Mouse (Mus musculus) C2C12 (cell line): ENCODE data around the gene Mrpl16.

Experiments used
- CTCF ChIP-seq: IDR thresholded peaks from one replicate; pipeline ENCODE4 v1.5.1; 2011; ENCODE audit not compliant: control insufficient read depth, insufficient read depth, insufficient read length
- FOSL1 ChIP-seq: IDR thresholded peaks from one replicate; pipeline ENCODE4 v1.8.0; 2011; ENCODE audit warnings: mild to moderate bottlenecking, low read length; ENCODE audit not compliant: poor library complexity, insufficient read depth, severe bottlenecking
- MYOG ChIP-seq: IDR thresholded peaks from one replicate; pipeline ENCODE4 v1.6.1; 2011; ENCODE audit not compliant: control insufficient read depth, insufficient read length; ENCODE audit errors: extremely low read depth

GRCm38 (mm10) chr19:11725915-11726314, 44.3 kb upstream of the Mrpl16 start:
- no peak for TF ChIP-seq CTCF
- TF ChIP-seq FOSL1, result no peak
- TF ChIP-seq MYOG, result no peak
